Mouse (Mus musculus): ENCODE measurements around the gene Thada.

DNA sequence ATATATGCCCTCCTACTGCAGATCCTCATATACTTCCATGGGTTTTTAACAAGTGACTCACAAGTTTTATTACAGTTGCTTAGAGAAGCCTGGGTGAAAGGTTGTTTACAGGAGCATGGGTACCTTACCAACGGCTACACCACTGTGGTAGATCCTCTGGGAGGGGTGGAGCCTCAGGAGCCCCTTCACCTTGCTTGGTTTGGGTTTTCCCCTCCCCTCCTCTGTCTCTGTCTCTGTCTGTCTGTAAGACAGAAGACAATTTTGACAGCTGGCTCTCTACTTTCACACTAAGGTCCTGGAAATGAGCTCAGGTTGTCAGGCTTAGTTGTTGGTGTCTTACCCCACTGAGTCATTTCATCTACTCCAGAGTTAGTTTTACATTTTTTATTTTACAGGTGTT is 130.0 kb downstream of the Thada start:
- TF ChIP-seq CTCF (IDR thresholded peaks at IDR 0.05; ENCODE audit: low read depth) (no peak), EP300 (IDR thresholded peaks at IDR 0.05; ENCODE audit: low read depth) (no peak)
